Mouse (Mus musculus) lung, adult 2 months (tissue): Measurements from ENCODE around the gene Kcnc1.

ENCODE experiments used
- CTCF ChIP-seq: fragments of 200-500 bp; IDR thresholded peaks from 2 replicates; pipeline ENCODE4 v1.5.1; 2011; ENCODE audit warnings: mild to moderate bottlenecking, low read length, control low read depth; ENCODE audit not compliant: insufficient read depth
- POLR2A ChIP-seq: fragments of 200-500 bp; IDR thresholded peaks from 2 replicates; pipeline ENCODE4 v1.6.1; 2011; ENCODE audit warnings: low read depth, mild to moderate bottlenecking, control low read depth, low read length, borderline replicate concordance; ENCODE audit errors: extremely low read depth

DNA sequence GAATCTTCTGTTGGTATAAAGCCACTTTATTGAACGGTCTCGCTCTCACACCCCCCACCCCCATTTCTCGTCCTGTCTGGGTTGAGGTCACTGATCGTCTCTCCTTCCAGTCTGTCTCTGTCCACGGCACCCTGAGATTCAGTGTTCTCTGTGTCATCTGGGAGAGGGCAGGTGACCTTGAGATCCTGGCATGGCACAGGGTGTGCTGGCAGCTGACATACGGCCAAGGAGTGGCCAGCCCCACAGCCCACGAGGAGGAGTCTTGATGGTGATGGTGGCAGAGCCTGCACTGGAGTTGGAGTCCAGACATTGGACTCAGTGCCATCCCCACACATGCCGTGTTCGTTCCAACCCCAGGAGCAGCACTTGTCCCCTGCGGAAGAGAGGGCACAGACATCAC, 46.9 kb downstream of the Kcnc1 start:
- TF ChIP-seq CTCF (no peak), POLR2A (no peak)
